Mouse (Mus musculus): ENCODE results near the gene Serinc4. TPM values are rescaled to one million over a fixed set of nuclear protein-coding genes. Genes with fewer than 3 reads are reported as not detected.

The Serinc4 gene
- polyA plus RNA-seq, 1 experiment: not detected

- Histone ChIP-seq H3K27me3 (ENCODE audit: control insufficient read depth, insufficient read depth, low read length, poor library complexity, severe bottlenecking) (no peaks in the 10 kb centered on the region), H3K4me1 (ENCODE audit: control insufficient read depth, insufficient read depth, low read length) (no peaks in the 10 kb centered on the region), H3K9ac (ENCODE audit: low read depth, poor library complexity, severe bottlenecking) (no peak overlapping the region), H3K27ac (ENCODE audit: insufficient read depth, low read length) (no peak overlapping the region), H3K4me3 (ENCODE audit: low read depth, low read length) (no peak overlapping the region), H3K36me3 (ENCODE audit: control insufficient read depth, insufficient read depth, low read length, poor library complexity, severe bottlenecking) (peaks cover 15% of the 10 kb centered on the region), H3K9me3 (replicated peaks; ENCODE audit: control insufficient read depth, insufficient read depth, low read length, poor library complexity, severe bottlenecking) (no peaks in the 10 kb centered on the region)
- TF ChIP-seq EP300 (IDR thresholded peaks at IDR 0.05; ENCODE audit: insufficient read depth, low read depth, low read length) (no peak), CTCF (IDR thresholded peaks at IDR 0.05; ENCODE audit: low read depth, low read length) (no peak), POLR2A (IDR thresholded peaks at IDR 0.05; ENCODE audit: insufficient read depth, low read length) (no peak)
Observed at GRCm38 (mm10) chr2:121460071-121460470, 3.5 kb upstream of the Serinc4 start.

GRCm38 (mm10) chr2:121455534-121455933, 1.0 kb downstream of the Serinc4 start:
- peaks cover 31% of the 10 kb centered on the region for H3K36me3 ChIP-seq (ENCODE audit: control insufficient read depth, insufficient read depth, low read length, poor library complexity, severe bottlenecking)
- no peak for TF ChIP-seq EP300 (IDR thresholded peaks at IDR 0.05; ENCODE audit: insufficient read depth, low read depth, low read length)
- TF ChIP-seq POLR2A (IDR thresholded peaks at IDR 0.05; ENCODE audit: insufficient read depth, low read length): no peak
- no peak for TF ChIP-seq CTCF (IDR thresholded peaks at IDR 0.05; ENCODE audit: low read depth, low read length)

GRCm38 (mm10) chr2:121453917-121454316, 2.7 kb downstream of the Serinc4 start:
- Histone ChIP-seq H3K4me1 (ENCODE audit: control insufficient read depth, insufficient read depth, low read length) (peaks cover 2% of the 10 kb centered on the region), H3K4me3 (ENCODE audit: low read depth, low read length) (no peak overlapping the region), H3K9me3 (replicated peaks; ENCODE audit: control insufficient read depth, insufficient read depth, low read length, poor library complexity, severe bottlenecking) (no peaks in the 10 kb centered on the region), H3K36me3 (ENCODE audit: control insufficient read depth, insufficient read depth, low read length, poor library complexity, severe bottlenecking) (peaks cover 30% of the 10 kb centered on the region), H3K27me3 (ENCODE audit: control insufficient read depth, insufficient read depth, low read length, poor library complexity, severe bottlenecking) (no peaks in the 10 kb centered on the region), H3K27ac (ENCODE audit: insufficient read depth, low read length) (no peak overlapping the region), H3K9ac (ENCODE audit: low read depth, poor library complexity, severe bottlenecking) (no peak overlapping the region)
- no peak for TF ChIP-seq EP300 (IDR thresholded peaks at IDR 0.05; ENCODE audit: insufficient read depth, low read depth, low read length)
- TF ChIP-seq POLR2A (IDR thresholded peaks at IDR 0.05; ENCODE audit: insufficient read depth, low read length): no peak
- TF ChIP-seq CTCF (IDR thresholded peaks at IDR 0.05; ENCODE audit: low read depth, low read length): no peak

More at GRCm38 (mm10) chr2:121455534-121455933, 1.0 kb downstream of the Serinc4 start:
- Histone ChIP-seq H3K4me1 (ENCODE audit: control insufficient read depth, insufficient read depth, low read length) (peaks cover 2% of the 10 kb centered on the region), H3K9me3 (replicated peaks; ENCODE audit: control insufficient read depth, insufficient read depth, low read length, poor library complexity, severe bottlenecking) (no peaks in the 10 kb centered on the region), H3K9ac (ENCODE audit: low read depth, poor library complexity, severe bottlenecking) (no peak overlapping the region), H3K4me3 (ENCODE audit: low read depth, low read length) (no peak overlapping the region), H3K27ac (ENCODE audit: insufficient read depth, low read length) (no peak overlapping the region), H3K27me3 (ENCODE audit: control insufficient read depth, insufficient read depth, low read length, poor library complexity, severe bottlenecking) (no peaks in the 10 kb centered on the region)

- TF ChIP-seq EP300 (IDR thresholded peaks at IDR 0.05; ENCODE audit: insufficient read depth, low read depth, low read length) (no peak), POLR2A (IDR thresholded peaks at IDR 0.05; ENCODE audit: insufficient read depth, low read length) (no peak), CTCF (IDR thresholded peaks at IDR 0.05; ENCODE audit: low read depth, low read length) (no peak)
- Histone ChIP-seq H3K36me3 (ENCODE audit: control insufficient read depth, insufficient read depth, low read length, poor library complexity, severe bottlenecking) (peaks cover 22% of the 10 kb centered on the region), H3K4me3 (ENCODE audit: low read depth, low read length) (no peak within 1 kb of the TSS), H3K27me3 (ENCODE audit: control insufficient read depth, insufficient read depth, low read length, poor library complexity, severe bottlenecking) (no peaks in the 10 kb centered on the region), H3K9me3 (replicated peaks; ENCODE audit: control insufficient read depth, insufficient read depth, low read length, poor library complexity, severe bottlenecking) (no peaks in the 10 kb centered on the region), H3K9ac (ENCODE audit: low read depth, poor library complexity, severe bottlenecking) (no peak within 1 kb of the TSS), H3K27ac (ENCODE audit: insufficient read depth, low read length) (no peak within 1 kb of the TSS), H3K4me1 (ENCODE audit: control insufficient read depth, insufficient read depth, low read length) (peaks cover 2% of the 10 kb centered on the region)
Observed at GRCm38 (mm10) chr2:121452990-121453389, 3.6 kb downstream of the Serinc4 start, which contains the start of gene Hypk. Hypk (plus strand) TSS chr2:121453290.

- no peak overlapping the region for H3K4me3 ChIP-seq (ENCODE audit: low read depth, low read length)
- no peaks in the 10 kb centered on the region for H3K9me3 ChIP-seq (replicated peaks; ENCODE audit: control insufficient read depth, insufficient read depth, low read length, poor library complexity, severe bottlenecking)
- peaks cover 2% of the 10 kb centered on the region for H3K4me1 ChIP-seq (ENCODE audit: control insufficient read depth, insufficient read depth, low read length)
- peaks cover 22% of the 10 kb centered on the region for H3K36me3 ChIP-seq (ENCODE audit: control insufficient read depth, insufficient read depth, low read length, poor library complexity, severe bottlenecking)
- H3K27me3 ChIP-seq (ENCODE audit: control insufficient read depth, insufficient read depth, low read length, poor library complexity, severe bottlenecking): no peaks in the 10 kb centered on the region
- no peak overlapping the region for H3K9ac ChIP-seq (ENCODE audit: low read depth, poor library complexity, severe bottlenecking)
- no peak overlapping the region for H3K27ac ChIP-seq (ENCODE audit: insufficient read depth, low read length)
- TF ChIP-seq CTCF (IDR thresholded peaks at IDR 0.05; ENCODE audit: low read depth, low read length) (no peak), EP300 (IDR thresholded peaks at IDR 0.05; ENCODE audit: insufficient read depth, low read depth, low read length) (no peak), POLR2A (IDR thresholded peaks at IDR 0.05; ENCODE audit: insufficient read depth, low read length) (no peak)
Observed at GRCm38 (mm10) chr2:121452361-121452760, 4.2 kb downstream of the Serinc4 start.

GRCm38 (mm10) chr2:121450093-121450492, 6.5 kb downstream of the Serinc4 start:
- peak overlapping the region; percentile 74 for H3K4me3 ChIP-seq (ENCODE audit: low read depth, low read length)
- peaks cover 20% of the 10 kb centered on the region for H3K36me3 ChIP-seq (ENCODE audit: control insufficient read depth, insufficient read depth, low read length, poor library complexity, severe bottlenecking)
- TF ChIP-seq POLR2A (IDR thresholded peaks at IDR 0.05; ENCODE audit: insufficient read depth, low read length) (no peak), EP300 (IDR thresholded peaks at IDR 0.05; ENCODE audit: insufficient read depth, low read depth, low read length) (no peak)
- H3K27ac ChIP-seq (ENCODE audit: insufficient read depth, low read length): no peak overlapping the region
- H3K27me3 ChIP-seq (ENCODE audit: control insufficient read depth, insufficient read depth, low read length, poor library complexity, severe bottlenecking): no peaks in the 10 kb centered on the region
- no peaks in the 10 kb centered on the region for H3K9me3 ChIP-seq (replicated peaks; ENCODE audit: control insufficient read depth, insufficient read depth, low read length, poor library complexity, severe bottlenecking)
- H3K9ac ChIP-seq (ENCODE audit: low read depth, poor library complexity, severe bottlenecking): peak overlapping the region; percentile 87
- peaks cover 2% of the 10 kb centered on the region for H3K4me1 ChIP-seq (ENCODE audit: control insufficient read depth, insufficient read depth, low read length)

Data from ES-Bruce4 (cell line).